Mouse (Mus musculus) layer of hippocampus, adult 2 months (tissue): ENCODE results near the gene Crabp1. TPM values are rescaled to one million over a fixed set of nuclear protein-coding genes. Genes with fewer than 3 reads are reported as not detected.

Source experiments
- DNase-seq, 2 experiments: peaks; one replicate each; pipeline ENCODE4 v3.0.0; 2022; ENCODE audit warnings: low spot score in 2 of 2
- H3K27ac ChIP-seq: fragments of 200-600 bp; 2 replicates; pipeline ENCODE4 v1.8.1; 2022
- H3K4me3 ChIP-seq: fragments of 200-600 bp; 2 replicates; pipeline ENCODE4 v1.8.1; 2022; ENCODE audit warnings: mild to moderate bottlenecking
- CTCF ChIP-seq: fragments of 200-600 bp; conservative IDR thresholded peaks from 2 replicates; pipeline ENCODE4 v1.8.1; 2022; ENCODE audit warnings: antibody characterized with exemption, mild to moderate bottlenecking, moderate library complexity
- long read RNA-seq, 2 experiments: library from polyadenylated mRNA; stranded (forward); transcript quantifications; one replicate each; pipeline ENCODE4 v2.0.0; 2021; ENCODE audit warnings: borderline mapping rate in 2 of 2
- total RNA-seq, 2 experiments: library from RNA; stranded (reverse); gene quantifications; 2 replicates each; pipeline ENCODE4 v1.2.3; 2021

Crabp1 gene
- total RNA-seq = under 1 TPM in 1 of 2 experiments, not detected in 1; 0.93 TPM
- long read RNA-seq, experiment 1 = 0 reads
- long read RNA-seq, experiment 2, partial matches to known transcripts = 0 of 1 reads
- long read RNA-seq, experiment 2, other reads (novel, unspliced or antisense) = 0 of 1 reads

DNA sequence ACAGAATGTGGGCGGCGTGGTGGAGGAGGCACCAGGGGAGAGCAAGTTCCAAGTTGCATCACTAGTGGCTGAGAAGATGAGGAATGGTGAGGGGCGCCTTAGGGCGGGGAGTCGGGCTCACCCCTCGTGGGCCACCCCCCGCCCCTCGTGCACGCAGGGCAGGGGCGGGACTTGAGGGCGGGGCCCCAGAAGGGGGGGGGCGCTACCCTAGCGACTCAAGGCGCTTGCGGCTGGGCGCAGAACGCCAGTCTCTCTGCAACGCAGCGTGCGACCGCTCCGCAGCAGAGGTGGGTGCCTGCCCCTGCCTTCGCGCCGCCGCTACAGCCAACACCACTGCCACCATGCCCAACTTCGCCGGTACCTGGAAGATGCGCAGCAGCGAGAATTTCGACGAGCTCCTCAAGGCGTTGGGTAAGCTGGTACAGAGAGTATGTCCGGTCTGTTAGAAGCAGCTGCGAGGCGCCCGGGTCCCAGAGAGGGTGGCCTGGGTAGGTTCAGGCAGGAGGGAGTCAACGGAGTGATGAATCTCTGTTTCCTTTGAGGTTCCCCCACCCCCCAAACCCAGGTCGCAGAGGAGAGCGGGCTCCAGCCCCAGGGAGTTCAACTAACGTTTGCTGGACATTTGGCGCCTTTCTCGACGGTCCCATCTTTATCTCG, at the start of gene Crabp1:
Crabp1 (plus strand) TSS at position 188 of the 657 bp plus-strand sequence.
- no peak for TF ChIP-seq CTCF
- Histone ChIP-seq H3K27ac (no peak within 1 kb of the TSS), H3K4me3 (peak within 1 kb of the TSS; percentile 34; the same call in 1 of the 2 replicates)
- no peak for DNase-seq

DNA sequence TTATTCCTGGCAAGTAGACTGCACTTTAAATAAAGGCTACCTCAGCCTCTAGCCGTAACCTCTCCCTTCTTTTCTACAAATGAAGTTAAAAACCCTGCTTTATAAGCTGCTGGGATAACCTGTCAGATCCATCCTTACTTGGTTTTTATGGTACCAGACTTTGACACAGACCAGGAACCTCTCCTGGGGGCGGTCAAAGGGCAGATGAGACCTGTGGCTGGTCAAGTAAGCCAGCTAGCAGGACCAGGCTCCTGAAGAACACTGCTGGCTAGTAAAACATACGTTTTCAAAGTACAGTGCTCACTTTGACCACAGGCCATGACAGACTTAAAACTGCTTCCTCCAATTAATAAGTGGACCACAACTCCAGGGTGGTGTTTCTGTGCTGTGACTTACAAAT, 48.8 kb upstream of the Crabp1 start:
- TF ChIP-seq CTCF = no peak

DNA sequence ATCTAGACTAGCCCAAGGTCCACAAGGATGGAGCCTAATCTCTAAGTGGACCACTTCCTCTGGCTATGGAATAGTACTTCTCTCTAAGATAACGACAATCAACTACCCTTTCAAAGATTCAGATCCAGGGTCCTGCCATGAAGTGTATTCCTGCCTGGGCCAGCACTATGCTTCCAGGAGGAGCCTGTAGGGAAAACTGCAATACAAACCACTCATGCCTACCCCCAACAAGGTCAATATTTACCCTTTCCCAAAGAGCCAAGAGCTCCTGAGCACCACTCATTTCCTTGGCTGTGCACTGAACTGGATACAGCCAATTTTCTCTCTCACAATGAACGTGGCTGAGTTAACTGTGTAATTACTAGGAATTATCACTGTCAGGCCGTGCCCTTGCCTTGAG, 47.0 kb upstream of the Crabp1 start:
- Histone ChIP-seq H3K27ac (no peak overlapping the region), H3K4me3 (no peak overlapping the region)
- no peak for DNase-seq
- no peak for TF ChIP-seq CTCF

More for the DNA sequence above, 48.8 kb upstream of the Crabp1 start:
- DNase-seq = no peak
- Histone ChIP-seq H3K27ac (no peak overlapping the region), H3K4me3 (no peak overlapping the region)

DNA sequence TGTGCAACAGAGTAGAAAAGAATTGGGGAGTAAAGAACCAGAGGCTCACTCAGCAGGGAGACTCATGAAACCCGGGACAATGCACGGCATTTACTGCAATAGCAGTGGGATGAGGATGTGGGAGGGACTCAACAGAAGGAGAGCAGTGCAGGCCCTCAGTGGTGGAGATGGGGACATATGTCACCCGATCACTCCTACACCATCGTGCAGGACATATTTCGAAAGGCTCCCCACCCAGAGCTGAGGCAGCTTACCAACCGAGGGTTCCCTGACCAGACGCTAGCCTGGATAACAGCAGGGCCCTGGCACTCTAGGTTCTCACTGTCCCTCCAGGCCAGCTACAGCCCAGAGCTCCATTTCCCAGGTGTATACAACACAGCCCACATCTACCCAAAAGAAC, 42.4 kb upstream of the Crabp1 start:
- peak; percentile 35 to 60 for DNase-seq
- H3K4me3 ChIP-seq = no peak overlapping the region
- peak overlapping the region; percentile 75 for H3K27ac ChIP-seq
- TF ChIP-seq CTCF = no peak

- Histone ChIP-seq H3K27ac (peak overlapping the region; percentile 75), H3K4me3 (no peak overlapping the region)
- DNase-seq = no peak
- no peak for TF ChIP-seq CTCF
Measured at GRCm38 (mm10) chr9:54722596-54722995, 42.0 kb upstream of the Crabp1 start.

DNA sequence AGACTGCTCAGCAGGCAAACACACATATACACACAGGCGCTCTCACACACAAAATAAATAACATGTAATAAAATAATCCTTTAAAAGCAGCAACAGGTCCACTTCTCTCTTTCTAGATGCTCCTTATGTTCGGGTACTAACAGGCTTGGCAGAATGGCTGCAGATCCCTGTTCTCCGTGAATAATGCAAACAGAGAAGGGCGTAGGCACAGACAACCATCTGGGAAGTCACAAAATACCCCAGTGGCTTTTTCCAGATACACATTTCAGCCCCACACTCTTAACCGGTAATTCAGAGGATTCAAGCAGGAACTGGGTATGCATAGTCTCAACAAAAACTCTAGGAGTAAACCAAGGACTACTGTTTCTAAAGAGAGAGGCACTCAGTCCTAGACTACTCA, 38.2 kb upstream of the Crabp1 start:
- H3K27ac ChIP-seq = no peak overlapping the region
- H3K4me3 ChIP-seq = no peak overlapping the region
- peak in 1 of 2 experiments; percentile 18 for DNase-seq
- no peak for TF ChIP-seq CTCF

DNA sequence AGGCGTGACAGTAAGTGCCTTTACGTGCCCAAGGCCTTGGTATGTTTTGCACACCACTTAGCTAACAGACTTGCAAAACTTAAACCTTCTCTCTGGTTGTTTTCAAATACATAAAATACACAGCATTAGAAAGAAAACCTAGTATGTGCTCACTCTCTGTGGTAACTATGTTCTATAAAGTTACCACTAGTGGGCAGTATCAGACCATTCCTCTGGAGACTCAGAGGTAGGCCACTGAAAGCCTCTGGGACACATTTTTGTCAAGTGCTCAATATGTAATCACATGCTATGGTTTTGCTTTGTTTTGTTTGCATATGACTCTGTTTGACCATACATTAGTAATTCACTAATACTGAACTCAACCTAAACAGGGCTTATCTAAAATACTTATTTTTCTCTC, 32.4 kb upstream of the Crabp1 start:
- no peak overlapping the region for H3K27ac ChIP-seq
- no peak overlapping the region for H3K4me3 ChIP-seq
- TF ChIP-seq CTCF = peak; percentile 81
- DNase-seq = no peak

GRCm38 (mm10) chr9:54733921-54734638, 30.5 kb upstream of the Crabp1 start, which contains the start of gene Wdr61:
Gene Wdr61, minus strand, starts transcription at chr9:54734519.
- peak; percentile 68 for TF ChIP-seq CTCF
- peak; percentile 97 to 99 for DNase-seq
- Histone ChIP-seq H3K27ac (peak within 1 kb of the TSS; percentile 82), H3K4me3 (peak within 1 kb of the TSS; percentile 76)

DNA sequence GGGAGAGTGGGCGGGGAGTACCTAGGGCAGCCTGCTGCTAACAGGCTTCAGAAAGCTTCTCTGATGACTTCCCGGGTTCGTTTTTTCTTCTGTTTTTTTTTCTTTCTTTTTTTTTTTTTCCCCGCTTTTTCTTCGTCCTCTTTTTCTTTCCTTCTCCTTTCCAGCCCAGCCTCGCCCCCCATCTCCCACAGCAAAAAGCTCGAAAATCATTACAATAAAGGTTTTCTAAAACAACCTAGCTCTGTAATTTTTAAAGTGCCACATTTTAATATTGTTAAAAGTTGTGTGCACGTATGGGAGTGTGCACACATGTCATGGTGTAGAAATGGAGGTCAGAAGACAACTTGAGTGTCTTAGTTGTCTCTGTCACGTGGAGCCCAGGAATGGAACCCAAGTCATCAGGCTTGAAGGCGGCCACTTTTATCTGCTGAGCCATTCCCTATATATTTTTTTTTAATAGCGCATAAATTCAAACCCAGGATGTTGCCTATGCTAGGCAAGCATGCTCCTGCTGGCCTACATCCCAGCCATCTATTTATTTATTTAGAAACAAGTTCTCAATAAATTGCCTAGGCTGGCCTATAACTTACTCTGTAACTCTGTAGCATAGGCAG, 29.8 kb upstream of the Crabp1 start:
- H3K27ac ChIP-seq = peak overlapping the region; percentile 82
- no peak for DNase-seq
- TF ChIP-seq CTCF = no peak
- H3K4me3 ChIP-seq = peak overlapping the region; percentile 76

- H3K27ac ChIP-seq = no peak overlapping the region
- TF ChIP-seq CTCF = peak; percentile 79
- H3K4me3 ChIP-seq = no peak overlapping the region
- peak in 1 of 2 experiments; percentile 28 for DNase-seq
Measured at GRCm38 (mm10) chr9:54736284-54736701, 28.3 kb upstream of the Crabp1 start.

- H3K4me3 ChIP-seq = no peak overlapping the region
- H3K27ac ChIP-seq = no peak overlapping the region
- peak; percentile 55 to 75 for DNase-seq
- TF ChIP-seq CTCF = peak; percentile 89
Measured at GRCm38 (mm10) chr9:54738376-54738775, 26.2 kb upstream of the Crabp1 start.

DNA sequence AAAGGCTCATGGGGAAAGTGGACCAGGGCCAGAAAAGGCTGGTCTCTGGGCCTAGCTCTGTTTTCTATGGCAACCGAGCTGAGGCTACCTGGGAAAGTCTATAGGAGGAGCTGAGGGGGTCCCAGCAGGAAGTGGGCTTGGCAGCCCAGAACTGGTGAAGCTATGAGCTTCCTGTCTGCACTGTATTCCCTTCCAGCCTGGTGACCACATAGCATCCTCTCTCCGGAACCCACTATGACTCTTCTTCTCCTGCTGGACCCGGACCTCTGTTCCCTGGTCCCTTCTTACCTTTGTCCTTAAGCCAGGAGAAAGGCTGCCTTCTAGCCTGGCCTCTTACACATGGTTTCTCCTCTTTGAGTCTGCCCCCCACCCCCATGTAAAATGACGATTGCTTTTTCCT, 20.7 kb upstream of the Crabp1 start:
- no peak overlapping the region for H3K27ac ChIP-seq
- H3K4me3 ChIP-seq = no peak overlapping the region
- DNase-seq = no peak
- no peak for TF ChIP-seq CTCF

DNA sequence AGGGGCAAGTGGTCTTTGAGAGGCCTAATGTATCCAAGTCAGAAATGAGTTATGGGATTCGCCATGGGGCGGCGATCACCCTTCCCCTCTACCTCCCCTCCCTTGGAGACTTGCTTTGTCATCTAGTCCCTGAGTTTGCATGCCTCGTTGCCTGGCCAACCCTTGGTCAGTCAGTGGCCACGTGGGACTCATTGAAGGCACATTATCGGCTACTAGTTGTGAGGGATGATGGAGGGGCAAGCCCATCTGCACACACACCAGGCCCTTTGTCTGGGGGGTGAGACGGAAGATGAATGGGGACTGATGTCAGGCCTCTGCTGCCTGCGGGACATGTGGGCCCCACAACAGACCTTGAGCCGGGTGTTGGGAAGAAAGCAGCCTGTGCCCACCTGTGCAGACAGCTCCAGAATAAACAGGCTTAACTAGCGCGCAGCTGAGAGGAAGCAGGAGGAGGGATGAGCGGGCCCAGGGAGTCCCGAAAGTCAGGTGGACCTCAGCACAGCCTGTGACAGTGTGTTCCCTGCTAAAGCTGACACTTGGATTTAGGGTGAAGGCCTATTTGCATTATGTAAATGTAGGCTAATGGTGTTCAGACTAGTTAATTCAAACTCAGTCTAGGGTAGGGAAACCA, 18.7 kb upstream of the Crabp1 start:
- Histone ChIP-seq H3K27ac (no peak overlapping the region), H3K4me3 (no peak overlapping the region)
- no peak for DNase-seq
- no peak for TF ChIP-seq CTCF
